Mouse (Mus musculus) retina, postnatal 7 days (tissue): ENCODE results near the gene Hs3st5.

ENCODE experiments used
- DNase-seq: peaks from one replicate; pipeline ENCODE4 v3.0.0-alpha.2; 2012; ENCODE audit warnings: low read depth, low spot score

Hs3st5 gene

DNA sequence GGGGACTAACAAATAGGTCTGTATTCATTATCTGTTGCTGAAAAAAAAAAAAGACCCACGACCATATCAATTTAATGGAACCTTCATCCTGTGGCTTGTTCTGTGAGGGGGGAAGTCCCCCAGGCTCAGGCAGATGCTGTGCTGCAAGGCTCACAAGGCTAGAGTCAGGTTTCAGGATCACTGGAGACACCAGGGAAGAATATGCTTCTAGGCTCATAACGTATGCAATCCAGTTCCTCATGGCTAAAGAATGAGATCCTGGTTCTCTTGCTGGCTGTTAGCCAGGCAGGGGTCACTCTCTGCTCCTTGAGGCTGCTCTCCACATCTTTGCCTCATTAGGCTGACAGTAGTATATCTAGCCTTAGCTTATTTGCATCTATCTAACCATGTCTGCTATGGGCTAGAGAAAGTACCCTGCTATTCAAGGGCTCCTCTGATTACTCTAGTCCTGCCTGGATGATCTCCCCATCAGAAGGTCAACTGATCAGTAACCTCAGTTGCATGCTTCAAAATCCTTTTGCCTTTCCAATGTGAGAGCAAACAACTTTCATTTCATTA lies 294.4 kb downstream of the Hs3st5 start:
- DNase-seq, result no peak

DNA sequence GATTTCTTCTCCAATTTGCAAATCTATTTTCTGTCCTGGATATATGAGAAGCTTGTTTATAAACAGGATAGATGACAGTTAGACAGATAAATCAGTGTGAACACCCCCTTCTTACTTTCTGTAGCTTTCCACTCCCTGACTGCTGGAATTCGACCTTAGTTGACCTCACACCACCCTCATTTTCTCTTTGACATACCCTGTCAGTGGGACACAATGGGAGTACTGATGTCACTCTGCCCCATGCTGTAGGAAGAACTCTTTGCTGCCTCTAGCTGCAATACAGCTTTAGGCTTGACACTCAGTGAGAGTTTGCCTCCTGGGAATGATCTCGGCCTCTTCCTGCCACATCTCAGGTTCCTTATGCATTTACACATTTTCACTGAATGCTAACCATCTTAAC lies 297.1 kb downstream of the Hs3st5 start:
- DNase-seq, result no peak

DNA sequence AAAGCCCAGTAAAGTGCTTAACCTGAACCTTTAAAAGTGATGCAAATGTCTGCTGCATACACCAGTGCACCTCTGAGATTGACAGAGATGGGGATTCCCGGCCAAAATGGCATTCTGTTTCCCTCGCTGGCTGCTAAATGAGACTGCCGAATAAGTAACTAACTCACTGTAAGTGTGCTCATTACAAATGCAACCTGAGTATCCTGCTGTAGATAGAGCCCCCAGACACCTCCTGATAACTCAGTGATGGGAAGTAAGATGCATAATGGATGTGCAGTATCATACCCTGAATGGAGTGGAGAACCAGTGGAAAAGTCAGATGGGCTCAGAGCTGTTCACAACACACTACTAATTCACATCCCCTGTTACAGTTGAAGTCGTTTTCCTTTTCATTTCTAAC lies 298.7 kb downstream of the Hs3st5 start:
- DNase-seq, result no peak

DNA sequence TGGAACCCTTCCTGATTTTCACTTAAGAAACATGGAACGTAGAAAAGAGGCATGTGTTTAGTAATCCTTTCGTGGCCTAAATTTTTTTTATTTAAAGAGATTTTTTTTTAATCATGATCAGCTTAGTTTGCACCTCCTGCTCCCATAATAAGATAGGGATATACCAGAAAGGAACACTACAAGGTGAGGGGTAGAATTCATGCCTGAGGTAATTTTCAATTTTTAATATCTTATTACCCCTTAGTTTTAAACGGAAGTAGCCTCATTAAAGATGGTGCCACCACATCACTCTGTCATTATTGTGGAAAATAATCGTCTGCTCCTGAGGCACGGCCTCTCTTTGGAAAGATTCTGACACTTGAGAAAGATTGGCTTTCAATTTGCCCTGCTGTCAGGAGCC lies 299.2 kb downstream of the Hs3st5 start:
- DNase-seq, result no peak

DNA sequence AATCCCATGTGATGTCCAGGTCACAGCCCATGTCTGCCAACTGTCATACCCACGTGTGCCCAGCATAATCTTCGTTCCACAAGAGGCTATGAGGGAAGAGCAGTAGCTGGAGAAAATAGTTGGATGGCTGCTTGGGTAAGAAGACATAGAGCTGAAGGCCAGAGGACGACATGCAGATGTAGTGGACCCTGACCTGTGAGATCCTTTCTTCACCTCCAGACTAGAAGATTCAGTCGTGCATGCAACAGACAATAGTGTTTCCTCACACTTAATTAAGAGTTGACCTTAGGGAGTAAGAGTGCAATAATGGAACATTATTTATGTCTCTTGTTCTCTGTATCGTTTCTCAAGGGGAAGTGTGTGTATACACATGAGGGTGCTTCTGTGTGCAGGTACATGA lies 300.4 kb downstream of the Hs3st5 start:
- DNase-seq, result no peak

DNA sequence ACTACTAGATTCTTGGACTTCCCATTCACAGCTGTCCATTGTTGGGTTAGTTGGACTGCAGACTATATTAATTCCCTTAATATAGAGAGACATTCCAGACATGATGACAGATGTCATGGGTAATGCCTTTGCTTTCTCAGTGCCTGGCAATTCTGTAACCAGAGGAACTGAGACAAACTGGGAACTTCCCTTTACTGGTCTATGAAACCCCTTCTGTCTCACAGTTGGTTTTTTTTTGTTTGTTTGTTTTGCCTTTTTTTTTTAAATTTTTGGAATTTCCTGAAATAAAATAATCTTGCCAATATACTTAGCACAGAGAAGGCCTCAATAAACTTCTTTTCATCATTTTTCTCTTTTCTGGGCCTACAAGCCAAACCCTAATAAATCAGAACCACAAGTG lies 312.3 kb downstream of the Hs3st5 start:
- DNase-seq, result no peak

DNA sequence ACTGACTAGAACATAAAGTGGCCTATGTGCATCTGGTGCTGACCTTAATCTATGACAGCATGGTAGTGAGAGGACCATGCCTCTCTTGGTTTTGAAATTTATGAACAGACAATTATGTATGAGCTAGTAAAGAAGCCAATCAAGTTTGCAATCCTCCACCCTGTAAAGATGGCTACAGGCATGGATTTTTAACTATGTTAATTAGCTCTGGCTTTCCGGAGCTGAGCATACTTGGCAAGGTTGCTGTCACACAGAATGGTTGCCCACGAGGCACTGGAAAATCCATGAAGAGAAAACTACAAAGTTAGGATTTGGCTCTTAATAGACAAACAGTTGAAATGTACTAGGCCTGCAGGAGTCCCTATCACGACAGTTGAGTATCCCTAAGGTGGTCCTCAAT lies 322.5 kb downstream of the Hs3st5 start:
- DNase-seq, result no peak

DNA sequence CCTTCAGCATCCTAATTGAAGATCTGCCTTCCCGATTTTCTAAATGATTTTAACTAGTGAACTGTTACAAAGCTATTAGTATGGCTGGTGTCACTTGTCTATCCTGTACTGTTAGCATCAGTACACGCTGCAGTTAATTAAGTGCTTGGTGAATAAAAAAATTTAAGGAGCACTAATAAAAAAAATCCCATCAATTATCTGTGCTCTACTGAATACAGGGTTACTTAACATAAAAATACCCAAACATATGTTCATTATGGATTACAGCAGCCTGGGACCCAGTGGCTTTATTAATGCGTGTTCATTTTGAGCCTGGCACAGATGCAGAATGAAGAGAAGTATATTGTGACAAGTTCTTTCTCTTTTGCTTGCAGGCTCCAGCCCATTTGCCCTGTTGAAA lies 325.6 kb downstream of the Hs3st5 start:
- no peak for DNase-seq

DNA sequence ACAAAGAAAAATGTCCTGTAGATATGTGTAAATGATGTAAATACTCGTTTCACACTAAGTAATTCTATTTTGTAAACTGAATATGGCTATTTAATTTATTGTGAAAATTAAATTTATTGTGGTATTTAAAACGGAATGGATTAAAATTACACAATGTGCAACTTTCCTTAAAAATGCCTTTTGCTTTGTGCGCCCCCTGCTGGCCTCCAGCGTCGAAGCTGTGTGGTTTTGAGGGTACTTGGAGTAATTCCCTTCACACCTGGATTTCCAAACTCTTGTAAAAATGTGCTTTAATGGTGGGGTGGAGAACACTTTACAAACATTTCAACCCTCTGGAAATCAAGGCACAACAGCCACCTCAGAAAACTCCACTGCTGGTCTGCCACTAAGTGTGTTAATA lies 327.6 kb downstream of the Hs3st5 start:
- no peak for DNase-seq

DNA sequence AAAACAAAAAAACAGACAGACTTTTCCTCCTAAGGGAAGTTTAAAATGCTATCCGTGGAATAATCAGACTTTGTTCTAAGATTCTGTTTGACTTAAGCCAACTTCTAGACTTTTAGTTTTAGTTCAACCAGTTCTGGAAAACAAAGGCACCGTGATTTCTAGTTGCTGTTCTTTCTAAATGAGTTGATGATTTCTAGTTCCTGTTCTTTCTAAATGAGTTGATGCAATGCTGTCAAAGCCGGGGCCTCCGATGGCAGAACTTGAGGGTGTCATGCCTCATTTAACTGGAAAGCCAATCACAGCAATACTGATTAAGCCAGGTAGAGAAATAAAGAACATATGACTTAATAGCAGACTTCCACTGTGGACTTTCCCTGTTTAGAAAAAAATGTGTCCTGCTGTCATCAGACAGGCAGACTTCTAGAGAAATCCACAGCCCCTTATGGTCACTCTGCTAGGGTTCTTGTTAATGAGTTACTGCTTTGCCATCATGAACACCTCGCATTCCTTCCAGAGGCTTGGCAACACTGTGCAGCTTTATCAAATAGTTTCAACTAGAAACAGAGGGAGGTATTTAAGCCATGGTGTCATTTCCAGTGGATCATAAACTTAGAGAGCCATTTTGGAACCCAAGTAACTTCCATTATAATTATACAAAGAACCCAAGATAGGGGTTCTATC lies 329.4 kb downstream of the Hs3st5 start:
- no peak for DNase-seq

DNA sequence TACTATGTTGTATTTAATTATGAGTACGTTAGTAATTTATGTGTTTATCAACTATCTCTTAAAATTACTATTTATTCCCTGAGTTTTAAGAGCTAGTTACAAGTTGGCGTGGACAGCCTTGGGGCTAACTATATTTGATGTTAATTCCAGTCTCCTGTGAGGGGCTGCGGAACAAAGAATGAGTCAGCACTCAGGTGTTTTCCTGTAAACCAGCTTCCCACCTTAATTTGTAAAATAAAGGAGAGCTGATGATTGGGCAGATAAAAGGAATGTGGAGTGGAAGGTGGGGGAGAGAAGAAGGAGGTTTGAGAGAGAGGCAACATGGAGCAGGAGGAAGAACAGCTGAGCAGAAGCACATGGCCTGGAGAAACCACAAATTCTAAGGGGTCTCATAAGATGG lies 343.6 kb downstream of the Hs3st5 start:
- DNase-seq, result no peak

DNA sequence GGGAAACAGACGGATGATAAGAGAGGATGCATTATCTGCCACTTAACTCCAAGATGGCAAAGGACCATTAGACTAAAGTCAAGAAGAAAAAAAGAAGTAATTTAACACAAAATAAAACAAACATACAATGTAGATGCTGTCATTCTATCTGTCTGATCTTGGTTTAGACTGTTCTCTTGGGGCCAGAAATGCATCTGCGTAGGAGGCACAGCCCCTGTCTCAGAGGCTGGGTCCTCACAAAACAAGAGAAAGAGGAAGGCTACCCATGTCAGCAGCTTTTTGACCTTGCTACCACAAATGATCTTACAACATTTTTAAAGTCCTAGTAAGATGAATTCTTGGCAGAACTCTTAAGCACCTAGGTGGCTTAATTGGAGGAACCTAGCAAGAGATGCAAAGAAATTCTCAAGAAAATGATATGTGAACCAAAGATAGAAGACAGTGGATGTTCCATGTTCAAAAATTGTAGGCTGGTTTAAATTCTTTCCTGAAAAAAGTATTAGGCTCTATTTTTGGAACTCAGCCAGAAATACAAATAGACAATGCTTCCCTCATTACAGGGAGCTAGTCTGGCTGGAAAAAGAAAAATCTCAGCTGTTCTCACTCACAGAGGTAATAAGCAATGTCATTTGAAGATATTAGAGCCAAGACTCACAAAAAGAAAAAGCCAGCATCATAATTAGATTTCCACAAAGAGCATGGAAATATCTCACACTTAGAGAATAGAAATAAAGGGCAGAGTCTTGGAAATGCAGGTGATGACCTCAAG lies 355.7 kb downstream of the Hs3st5 start:
- no peak for DNase-seq
